Mouse (Mus musculus) CH12.LX (cell line): ENCODE measurements around the gene Asprv1. TPM values are rescaled to one million over a fixed set of nuclear protein-coding genes. Genes with fewer than 3 reads are reported as not detected.

Experiments
- DNase-seq: peaks from one replicate; pipeline ENCODE4 v3.0.0-alpha.2; 2013; ENCODE audit errors: extremely low read depth
- H3K27ac ChIP-seq: 2 replicates; pipeline ENCODE4 v1.5.1; 2012; ENCODE audit warnings: low read depth, mild to moderate bottlenecking, control low read depth, moderate library complexity; ENCODE audit not compliant: insufficient read depth
- H3K27me3 ChIP-seq: replicated peaks from 2 replicates; pipeline ENCODE3; 2012; ENCODE audit warnings: inconsistent platforms
- H3K36me3 ChIP-seq, 2 experiments: replicated peaks in 1 of 2; 2 replicates each; pipeline versions ENCODE3 to v1.6.1; 2012; ENCODE audit warnings: inconsistent platforms in 1 of 2, low read length in 1 of 2, mild to moderate bottlenecking in 1 of 2, mixed read lengths in 1 of 2, moderate library complexity in 1 of 2; ENCODE audit not compliant: control insufficient read depth in 1 of 2, insufficient read depth in 1 of 2
- H3K4me1 ChIP-seq, 2 experiments: 2 replicates each; pipeline ENCODE4 v1.6.1; 2012; ENCODE audit warnings: inconsistent platforms in 1 of 2, moderate library complexity in 1 of 2; ENCODE audit not compliant: insufficient read depth in 2 of 2, control insufficient read depth in 1 of 2
- H3K4me2 ChIP-seq: 2 replicates; pipeline ENCODE4 v1.6.1; 2012; ENCODE audit warnings: low read depth, mild to moderate bottlenecking, control low read depth; ENCODE audit not compliant: poor library complexity, insufficient read depth, severe bottlenecking
- H3K4me3 ChIP-seq, 3 experiments: fragments of 150-350 bp in 1 of 3; sonication (generic) in 1 of 3; replicated peaks in 1 of 3; 2 replicates each; pipeline versions ENCODE3 to v1.5.1; 2011 to 2012; ENCODE audit warnings: low read depth in 2 of 3, low read length in 2 of 3, mild to moderate bottlenecking in 2 of 3, moderate library complexity in 2 of 3, control low read depth in 1 of 3, improper control_type of control experiment in 1 of 3, inconsistent platforms in 1 of 3, mixed read lengths in 1 of 3; ENCODE audit not compliant: poor library complexity in 1 of 3
- H3K79me2 ChIP-seq: replicated peaks from 2 replicates; pipeline ENCODE4 v1.6.1; 2012; ENCODE audit warnings: mild to moderate bottlenecking, moderate library complexity; ENCODE audit not compliant: control insufficient read depth, poor library complexity, insufficient read depth, severe bottlenecking; ENCODE audit errors: extremely low read depth
- H3K9ac ChIP-seq: 2 replicates; pipeline ENCODE4 v1.6.1; 2012; ENCODE audit warnings: low read depth, mild to moderate bottlenecking, control low read depth, moderate library complexity; ENCODE audit not compliant: insufficient read depth
- H3K9me3 ChIP-seq: replicated peaks from 2 replicates; pipeline ENCODE3; 2012; ENCODE audit warnings: low read length, inconsistent platforms, mixed read lengths
- BHLHE40 ChIP-seq: IDR thresholded peaks from 2 replicates; pipeline ENCODE4 v1.6.1; 2011; ENCODE audit warnings: mild to moderate bottlenecking, low read depth, low read length, improper control_type of control experiment
- CHD1 ChIP-seq: IDR thresholded peaks from 2 replicates; pipeline ENCODE4 v1.6.1; 2012; ENCODE audit warnings: low read depth, low read length, improper control_type of control experiment, inconsistent platforms
- CTCF ChIP-seq, 2 experiments: IDR thresholded peaks in 1 of 2; conservative IDR thresholded peaks in 1 of 2; 2 replicates each; pipeline ENCODE4 v1.5.1; 2011 to 2012; ENCODE audit warnings: low read depth in 2 of 2, low read length in 2 of 2, improper control_type of control experiment in 1 of 2, inconsistent platforms in 1 of 2, mild to moderate bottlenecking in 1 of 2, moderate library complexity in 1 of 2
- E2F4 ChIP-seq: IDR thresholded peaks from 2 replicates; pipeline ENCODE4 v1.6.1; 2011; ENCODE audit warnings: low read depth, low read length, improper control_type of control experiment; ENCODE audit not compliant: insufficient replicate concordance
- EP300 ChIP-seq: IDR thresholded peaks from 2 replicates; pipeline ENCODE4 v1.6.1; 2011; ENCODE audit warnings: low read length, improper control_type of control experiment
- ETS1 ChIP-seq: conservative IDR thresholded peaks from 2 replicates; pipeline ENCODE4 v1.6.1; 2012; ENCODE audit warnings: low read depth, mild to moderate bottlenecking, inconsistent platforms, low read length, improper control_type of control experiment, moderate library complexity
- GABPA ChIP-seq: IDR thresholded peaks from 2 replicates; pipeline ENCODE4 v1.6.1; 2012; ENCODE audit warnings: low read depth, low read length, improper control_type of control experiment, inconsistent platforms; ENCODE audit not compliant: insufficient replicate concordance
- IRF4 ChIP-seq: IDR thresholded peaks from 2 replicates; pipeline ENCODE4 v1.6.1; 2014; ENCODE audit warnings: low read depth, mild to moderate bottlenecking, inconsistent platforms, low read length, improper control_type of control experiment
- KAT2A ChIP-seq: IDR thresholded peaks from 2 replicates; pipeline ENCODE4 v1.6.1; 2012; ENCODE audit warnings: low read length, improper control_type of control experiment, inconsistent platforms; ENCODE audit not compliant: insufficient replicate concordance
- MAX ChIP-seq: IDR thresholded peaks from 2 replicates; pipeline ENCODE4 v1.6.1; 2011; ENCODE audit warnings: low read length, improper control_type of control experiment
- MAZ ChIP-seq: IDR thresholded peaks from 2 replicates; pipeline ENCODE4 v1.6.1; 2012; ENCODE audit warnings: low read depth, mild to moderate bottlenecking, inconsistent platforms, low read length, improper control_type of control experiment, moderate library complexity
- MEF2A ChIP-seq: IDR thresholded peaks from 2 replicates; pipeline ENCODE4 v1.6.1; 2014; ENCODE audit warnings: low read depth, mild to moderate bottlenecking, inconsistent platforms, low read length, improper control_type of control experiment, borderline replicate concordance
- MXI1 ChIP-seq: IDR thresholded peaks from 2 replicates; pipeline ENCODE4 v1.6.1; 2011; ENCODE audit warnings: mild to moderate bottlenecking, low read depth, low read length, improper control_type of control experiment
- MYC ChIP-seq: IDR thresholded peaks from 2 replicates; pipeline ENCODE4 v1.6.1; 2011; ENCODE audit warnings: low read depth, mild to moderate bottlenecking, improper control_type of control experiment, low read length
- POLR2A ChIP-seq: IDR thresholded peaks from 2 replicates; pipeline ENCODE4 v1.6.1; 2011; ENCODE audit warnings: low read depth, mild to moderate bottlenecking, improper control_type of control experiment, low read length
- RAD21 ChIP-seq: IDR thresholded peaks from 2 replicates; pipeline ENCODE4 v1.6.1; 2011; ENCODE audit warnings: low read depth, mild to moderate bottlenecking, low read length, improper control_type of control experiment, moderate library complexity
- SMC3 ChIP-seq: IDR thresholded peaks from 2 replicates; pipeline ENCODE4 v1.6.1; 2011; ENCODE audit warnings: low read depth, low read length, improper control_type of control experiment
- USF1 ChIP-seq: IDR thresholded peaks from 2 replicates; pipeline ENCODE4 v1.6.1; 2014; ENCODE audit warnings: low read depth, mild to moderate bottlenecking, inconsistent platforms, low read length, improper control_type of control experiment
- USF2 ChIP-seq: conservative IDR thresholded peaks from 2 replicates; pipeline ENCODE4 v1.6.1; 2011; ENCODE audit warnings: low read depth, low read length, improper control_type of control experiment
- dilution Hi-C: fragments of 300-500 bp; cut with MboI; formaldehyde crosslinking; loops from 2 replicates; pipeline ENCODE4 v1.14.3; 2020; ENCODE audit warnings: low sequenced_read_pairs; ENCODE audit not compliant: extremely low pct_unique_long_range_greater_than_20kb, extremely low pct_ligation_motif_present
- in situ Hi-C: fragments of 300-500 bp; cut with MboI; formaldehyde crosslinking; loops from 3 replicates; pipeline ENCODE4 v1.14.3; 2019; ENCODE audit warnings: low sequenced_read_pairs, low pct_ligation_motif_present, low pct_unique_long_range_greater_than_20kb, mixed read lengths
- polyA plus RNA-seq: library from polyadenylated mRNA; unstranded; fragments of >175 nt; gene quantifications from 2 replicates; pipeline ENCODE4 v1.2.1, GENCODE M21; 2012; ENCODE audit warnings: low read depth; ENCODE audit not compliant: insufficient read length
- total RNA-seq, 2 experiments: library from RNA; depleted of rRNA; stranded (reverse); fragments of 300-350 nt in 1 of 2; fragments of >200 nt in 1 of 2; gene quantifications; 2 replicates each; pipeline ENCODE4 v1.2.3; 2012 to 2014

Asprv1 gene
- total and polyA plus RNA-seq, 3 experiments = not detected

GRCm38 (mm10) chr6:86678341-86678740 is 50.4 kb downstream of the Asprv1 start:
- Histone ChIP-seq H3K27me3 (no peaks in the 10 kb centered on the region), H3K36me3 (peaks cover 54 to 92% of the 10 kb centered on the region in 2 experiments), H3K79me2 (no peaks in the 10 kb centered on the region; the same call in none of the 2 replicates)
- in situ Hi-C loops = loop anchor here (10.0 kb wide), 1 partner anchor 244 kb away; the partner anchor contains the start of gene C87436
- no peak for TF ChIP-seq USF1
- TF ChIP-seq EP300 = no peak
- no peak for TF ChIP-seq ETS1
- no peak for TF ChIP-seq MYC
- TF ChIP-seq E2F4 = no peak
- no peak for TF ChIP-seq KAT2A
- TF ChIP-seq MEF2A = no peak
- no peak for TF ChIP-seq SMC3
- no peak for TF ChIP-seq BHLHE40
- TF ChIP-seq MAX = no peak
- TF ChIP-seq IRF4 = no peak
- TF ChIP-seq MAZ = no peak
- no peak for TF ChIP-seq CTCF (conservative IDR thresholded peaks at IDR 0.05 in 1 of 2, IDR thresholded peaks at IDR 0.05 in 1 of 2; ENCODE audit: low read depth in 2 of 2, low read length in 2 of 2)
- TF ChIP-seq RAD21 = no peak
- TF ChIP-seq GABPA = no peak
- TF ChIP-seq MXI1 = no peak
- TF ChIP-seq POLR2A = no peak
- TF ChIP-seq USF2 = no peak
- no peak for TF ChIP-seq CHD1
- TF ChIP-seq, all 38 proteins: peak for 0
- Histone ChIP-seq H3K4me1 (peaks cover 2 to 8% of the 10 kb centered on the region in 2 experiments; a peak in 3 of 4 replicates), H3K4me2 (no peak overlapping the region), H3K9me3 (no peaks in the 10 kb centered on the region), H3K27ac (no peak overlapping the region), H3K9ac (no peak overlapping the region), H3K4me3 (no peak overlapping the region)
- DNase-seq = no peak
- dilution Hi-C loops = no loop called here

Other genes with a start within 250 kb of the Asprv1 start
- gene Pcyox1, start 231.0 kb upstream of the Asprv1 start, total RNA-seq (2012; rRNA removed) = 12.8 and 14.1 TPM in 2 replicates
- gene Pcyox1, start 231.0 kb upstream of the Asprv1 start, total RNA-seq (2014; rRNA removed) = 10.7 and 12.9 TPM in 2 replicates
- 8.7 TPM in 2 replicates for gene Pcyox1, start 231.0 kb upstream of the Asprv1 start, polyA plus RNA-seq
- 31.8 and 36.8 TPM in 2 replicates for gene Tia1, start 223.9 kb upstream of the Asprv1 start, total RNA-seq (2012; rRNA removed)
- 41.4 and 49.1 TPM in 2 replicates for gene Tia1, start 223.9 kb upstream of the Asprv1 start, total RNA-seq (2014; rRNA removed)
- 34.0 and 36.1 TPM in 2 replicates for gene Tia1, start 223.9 kb upstream of the Asprv1 start, polyA plus RNA-seq
- gene Gm44790, start 201.5 kb upstream of the Asprv1 start, total RNA-seq (2012; rRNA removed) = not detected in 2 replicates
- gene Gm44790, start 201.5 kb upstream of the Asprv1 start, total RNA-seq (2014; rRNA removed) = not detected in 2 replicates
- not detected in 2 replicates for gene Gm44790, start 201.5 kb upstream of the Asprv1 start, polyA plus RNA-seq
- 5.2 and 7.1 TPM in 2 replicates for gene C87436, start 189.8 kb upstream of the Asprv1 start, total RNA-seq (2012; rRNA removed)
- gene C87436, start 189.8 kb upstream of the Asprv1 start, total RNA-seq (2014; rRNA removed) = 8.1 and 8.6 TPM in 2 replicates
- gene C87436, start 189.8 kb upstream of the Asprv1 start, polyA plus RNA-seq = 8.5 and 8.7 TPM in 2 replicates
- gene Pcbp1, start 101.8 kb upstream of the Asprv1 start, total RNA-seq (2012; rRNA removed) = 68.9 and 81.2 TPM in 2 replicates
- gene Pcbp1, start 101.8 kb upstream of the Asprv1 start, total RNA-seq (2014; rRNA removed) = 47.3 and 73.0 TPM in 2 replicates
- 318 and 337 TPM in 2 replicates for gene Pcbp1, start 101.8 kb upstream of the Asprv1 start, polyA plus RNA-seq
- 0.88 and 1.6 TPM in 2 replicates for gene Mxd1, start 41.0 kb downstream of the Asprv1 start, total RNA-seq (2012; rRNA removed)
- 0.45 and 0.50 TPM in 2 replicates for gene Mxd1, start 41.0 kb downstream of the Asprv1 start, total RNA-seq (2014; rRNA removed)
- gene Mxd1, start 41.0 kb downstream of the Asprv1 start, polyA plus RNA-seq = 0.90 and 0.97 TPM in 2 replicates
- 63.1 and 65.0 TPM in 2 replicates for gene Snrnp27, start 56.4 kb downstream of the Asprv1 start, total RNA-seq (2012; rRNA removed)
- gene Snrnp27, start 56.4 kb downstream of the Asprv1 start, total RNA-seq (2014; rRNA removed) = 72.7 and 74.2 TPM in 2 replicates
- 97.9 and 132 TPM in 2 replicates for gene Snrnp27, start 56.4 kb downstream of the Asprv1 start, polyA plus RNA-seq
- gene Gmcl1, start 105.2 kb downstream of the Asprv1 start, total RNA-seq (2012; rRNA removed) = 7.8 and 8.4 TPM in 2 replicates
- 9.5 and 10.4 TPM in 2 replicates for gene Gmcl1, start 105.2 kb downstream of the Asprv1 start, total RNA-seq (2014; rRNA removed)
- gene Gmcl1, start 105.2 kb downstream of the Asprv1 start, polyA plus RNA-seq = 8.8 and 9.9 TPM in 2 replicates
- gene Anxa4, start 165.4 kb downstream of the Asprv1 start, total RNA-seq (2012; rRNA removed) = 10.7 and 10.8 TPM in 2 replicates
- 17.1 and 18.4 TPM in 2 replicates for gene Anxa4, start 165.4 kb downstream of the Asprv1 start, total RNA-seq (2014; rRNA removed)
- gene Anxa4, start 165.4 kb downstream of the Asprv1 start, polyA plus RNA-seq = 13.7 and 18.1 TPM in 2 replicates
- 5.4 and 7.1 TPM in 2 replicates for gene Aak1, start 221.4 kb downstream of the Asprv1 start, total RNA-seq (2012; rRNA removed)
- gene Aak1, start 221.4 kb downstream of the Asprv1 start, total RNA-seq (2014; rRNA removed) = 2.1 and 2.8 TPM in 2 replicates
- gene Aak1, start 221.4 kb downstream of the Asprv1 start, polyA plus RNA-seq = 18.8 and 21.0 TPM in 2 replicates